Mouse (Mus musculus): ENCODE results near the gene Gna15. TPM values are rescaled to one million over a fixed set of nuclear protein-coding genes. Genes with fewer than 3 reads are reported as not detected.
A peak's percentile ranks its signal among the peaks of the same experiment; 100 is the strongest.

Gene Gna15
- polyA plus RNA-seq, 1 experiment from 2014 or later = 2.5 TPM

DNA sequence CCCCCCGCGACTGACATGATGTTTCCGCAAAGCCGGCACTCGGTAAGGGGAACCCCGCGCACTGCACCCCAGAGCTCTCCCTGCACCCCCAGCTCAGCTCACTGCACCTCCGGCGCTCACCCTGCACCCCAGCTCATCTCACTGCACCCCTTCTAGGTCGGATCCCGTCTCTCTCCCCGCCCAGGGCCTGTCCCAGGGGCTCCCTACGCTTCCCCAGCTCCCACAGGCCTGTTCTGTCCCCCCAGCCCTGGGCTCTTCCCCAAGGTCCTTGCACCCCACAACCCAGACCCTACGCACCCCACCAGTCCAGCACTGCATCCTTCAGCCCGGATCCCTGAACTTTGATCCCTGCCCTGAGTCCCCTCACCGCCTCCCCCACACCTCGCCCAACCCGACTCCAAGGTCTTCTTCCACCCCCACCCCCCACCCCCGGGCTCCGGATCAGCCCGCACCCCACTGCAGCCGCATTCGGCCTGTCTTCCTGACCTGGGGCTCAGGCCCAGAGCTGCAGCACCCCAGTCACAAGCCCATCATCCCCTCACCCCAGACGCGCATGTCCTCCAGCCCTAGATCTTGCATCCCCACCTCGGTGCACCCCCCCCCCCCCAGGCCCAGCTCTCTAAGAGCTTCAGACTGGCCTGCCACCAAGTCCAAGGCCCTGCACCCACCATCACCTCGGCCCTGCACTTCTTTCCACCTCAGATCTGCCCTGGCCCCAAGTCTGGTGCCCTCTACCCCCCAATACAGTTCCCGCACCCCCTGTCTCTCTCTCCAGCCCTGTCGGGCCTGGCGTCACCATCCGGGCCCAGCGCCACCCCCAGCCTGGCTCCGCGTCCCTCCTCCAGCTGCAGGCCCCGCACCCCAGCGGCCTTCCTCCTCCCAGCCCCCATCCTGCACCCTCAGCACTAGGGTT lies 35.9 kb upstream of the Gna15 start:
- WGBS (ENCODE audit: insufficient replicate concordance) = 1% methylated on average over 36 of the region's 36 CpGs
- ATAC-seq (replicated peaks; ENCODE audit: insufficient number of reproducible peaks, low FRiP score, low TSS enrichment) = peak; percentile 9
- H3K9me3 ChIP-seq (replicated peaks; ENCODE audit: control insufficient read depth, low read length) = no peaks in the 10 kb centered on the region
- H3K4me2 ChIP-seq = peak overlapping the region; percentile 96
- H3K27ac ChIP-seq (ENCODE audit: low read depth, low read length) = peak overlapping the region; percentile 92
- H3K4me1 ChIP-seq (ENCODE audit: control insufficient read depth, insufficient read depth, low read length) = peaks cover 40% of the 10 kb centered on the region
- peaks cover 2% of the 10 kb centered on the region; the same call in 1 of the 2 replicates for H3K36me3 ChIP-seq (ENCODE audit: control insufficient read depth, insufficient read depth, low read length)
- H3K27me3 ChIP-seq (ENCODE audit: control insufficient read depth, insufficient read depth, low read length) = no peaks in the 10 kb centered on the region
- H3K9ac ChIP-seq (ENCODE audit: low read depth, low read length) = peak overlapping the region; percentile 100
- H3K4me3 ChIP-seq (ENCODE audit: low read depth, low read length) = peak overlapping the region; percentile 98

DNA sequence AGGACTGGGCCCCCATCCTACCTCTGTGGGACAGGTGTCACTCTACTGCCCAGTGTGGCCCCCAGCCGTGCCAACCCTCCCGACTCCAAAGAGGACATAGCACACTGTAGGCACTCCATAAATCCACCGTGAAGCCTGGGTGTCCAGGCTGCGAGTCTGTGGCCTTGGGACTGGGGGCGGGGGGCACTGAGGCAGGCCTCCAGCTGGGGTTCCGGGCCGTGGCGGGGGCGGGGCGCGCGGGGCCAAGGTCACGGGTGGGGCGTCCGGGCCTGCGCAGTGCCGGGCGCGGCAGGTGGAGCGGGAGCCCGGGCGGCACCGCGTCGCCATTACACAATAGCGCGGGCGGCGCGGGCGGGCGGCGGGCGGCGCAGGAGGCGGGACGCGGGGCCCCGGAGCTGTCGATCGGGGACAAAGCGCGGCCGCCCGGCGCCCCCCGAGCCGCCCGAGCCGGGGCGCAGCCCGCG lies 35.2 kb upstream of the Gna15 start, which contains the start of gene Aes:
Gene Aes (plus strand): TSS at position 326 of the 464 bp plus-strand sequence.
- peaks cover 33% of the 10 kb centered on the region for H3K4me1 ChIP-seq (ENCODE audit: control insufficient read depth, insufficient read depth, low read length)
- H3K27me3 ChIP-seq (ENCODE audit: control insufficient read depth, insufficient read depth, low read length) = no peaks in the 10 kb centered on the region
- H3K9ac ChIP-seq (ENCODE audit: low read depth, low read length) = peak within 1 kb of the TSS; percentile 100
- H3K4me3 ChIP-seq (ENCODE audit: low read depth, low read length) = peak within 1 kb of the TSS; percentile 98
- ATAC-seq (replicated peaks; ENCODE audit: insufficient number of reproducible peaks, low FRiP score, low TSS enrichment) = peak; percentile 53
- peak within 1 kb of the TSS; percentile 92 for H3K27ac ChIP-seq (ENCODE audit: low read depth, low read length)
- 0 out of 2 replicates have a peak, but pooled peaks cover 2% of the 10 kb centered on the region for H3K36me3 ChIP-seq (ENCODE audit: control insufficient read depth, insufficient read depth, low read length)
- no peaks in the 10 kb centered on the region for H3K9me3 ChIP-seq (replicated peaks; ENCODE audit: control insufficient read depth, low read length)
- H3K4me2 ChIP-seq = peak within 1 kb of the TSS; percentile 96
- 1% methylated on average over 43 of the region's 53 CpGs for WGBS (ENCODE audit: insufficient replicate concordance)

DNA sequence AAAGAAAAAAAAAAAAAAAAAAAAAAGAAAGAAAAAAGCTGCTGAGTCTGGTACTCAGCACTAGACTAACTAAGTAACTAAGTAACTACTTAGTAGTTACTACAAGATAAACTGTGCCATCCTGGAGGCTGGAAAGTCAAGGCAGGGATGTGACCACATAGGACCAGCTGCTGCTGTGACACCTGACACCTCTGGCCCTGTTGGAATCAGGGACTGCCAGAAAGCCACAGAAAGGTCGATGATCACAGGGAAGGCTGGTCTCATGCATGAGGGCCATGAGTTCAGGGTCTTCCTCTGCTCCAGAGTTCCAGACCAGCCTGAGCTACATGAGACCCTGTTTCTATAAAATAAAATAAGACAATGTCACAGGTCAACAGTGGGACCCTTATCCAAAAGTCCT lies 33.5 kb upstream of the Gna15 start:
- Histone ChIP-seq H3K9ac (ENCODE audit: low read depth, low read length) (no peak overlapping the region), H3K4me2 (no peak overlapping the region), H3K27ac (ENCODE audit: low read depth, low read length) (no peak overlapping the region), H3K4me1 (ENCODE audit: control insufficient read depth, insufficient read depth, low read length) (peaks cover 17% of the 10 kb centered on the region), H3K4me3 (ENCODE audit: low read depth, low read length) (no peak overlapping the region), H3K9me3 (replicated peaks; ENCODE audit: control insufficient read depth, low read length) (0 out of 2 replicates have a peak, but pooled peaks cover 3% of the 10 kb centered on the region), H3K36me3 (ENCODE audit: control insufficient read depth, insufficient read depth, low read length) (no peaks in the 10 kb centered on the region), H3K27me3 (ENCODE audit: control insufficient read depth, insufficient read depth, low read length) (no peaks in the 10 kb centered on the region)
- ATAC-seq (replicated peaks; ENCODE audit: insufficient number of reproducible peaks, low FRiP score, low TSS enrichment) = no peak
- 29% methylated on average over 1 of the region's 1 CpGs for WGBS (ENCODE audit: insufficient replicate concordance)

DNA sequence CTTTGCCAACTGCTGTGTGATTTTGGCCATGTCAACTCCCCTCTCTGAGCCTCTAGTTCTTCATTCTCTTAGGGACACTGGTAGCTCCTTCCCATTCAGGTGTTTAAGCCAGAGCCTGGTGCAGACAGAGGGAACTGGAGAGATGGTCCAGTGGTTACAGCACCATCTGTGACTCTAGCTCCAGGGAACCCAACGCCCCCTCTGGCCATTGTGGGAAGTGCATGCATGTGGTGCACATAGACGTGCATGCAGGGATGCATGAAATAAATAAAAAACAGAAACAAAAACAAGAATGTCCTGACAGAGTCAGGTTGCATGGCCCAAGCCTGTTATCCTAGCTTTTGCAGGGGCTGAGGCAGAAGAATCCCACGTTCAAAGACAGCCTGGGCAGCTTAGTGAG lies 32.3 kb upstream of the Gna15 start:
- Histone ChIP-seq H3K36me3 (ENCODE audit: control insufficient read depth, insufficient read depth, low read length) (no peaks in the 10 kb centered on the region), H3K27ac (ENCODE audit: low read depth, low read length) (no peak overlapping the region), H3K9ac (ENCODE audit: low read depth, low read length) (no peak overlapping the region), H3K4me2 (no peak overlapping the region), H3K9me3 (replicated peaks; ENCODE audit: control insufficient read depth, low read length) (0 out of 2 replicates have a peak, but pooled peaks cover 3% of the 10 kb centered on the region), H3K4me1 (ENCODE audit: control insufficient read depth, insufficient read depth, low read length) (peaks cover 7% of the 10 kb centered on the region), H3K4me3 (ENCODE audit: low read depth, low read length) (no peak overlapping the region), H3K27me3 (ENCODE audit: control insufficient read depth, insufficient read depth, low read length) (no peaks in the 10 kb centered on the region)
- 72% methylated on average over 3 of the region's 3 CpGs for WGBS (ENCODE audit: insufficient replicate concordance)
- ATAC-seq (replicated peaks; ENCODE audit: insufficient number of reproducible peaks, low FRiP score, low TSS enrichment) = no peak

DNA sequence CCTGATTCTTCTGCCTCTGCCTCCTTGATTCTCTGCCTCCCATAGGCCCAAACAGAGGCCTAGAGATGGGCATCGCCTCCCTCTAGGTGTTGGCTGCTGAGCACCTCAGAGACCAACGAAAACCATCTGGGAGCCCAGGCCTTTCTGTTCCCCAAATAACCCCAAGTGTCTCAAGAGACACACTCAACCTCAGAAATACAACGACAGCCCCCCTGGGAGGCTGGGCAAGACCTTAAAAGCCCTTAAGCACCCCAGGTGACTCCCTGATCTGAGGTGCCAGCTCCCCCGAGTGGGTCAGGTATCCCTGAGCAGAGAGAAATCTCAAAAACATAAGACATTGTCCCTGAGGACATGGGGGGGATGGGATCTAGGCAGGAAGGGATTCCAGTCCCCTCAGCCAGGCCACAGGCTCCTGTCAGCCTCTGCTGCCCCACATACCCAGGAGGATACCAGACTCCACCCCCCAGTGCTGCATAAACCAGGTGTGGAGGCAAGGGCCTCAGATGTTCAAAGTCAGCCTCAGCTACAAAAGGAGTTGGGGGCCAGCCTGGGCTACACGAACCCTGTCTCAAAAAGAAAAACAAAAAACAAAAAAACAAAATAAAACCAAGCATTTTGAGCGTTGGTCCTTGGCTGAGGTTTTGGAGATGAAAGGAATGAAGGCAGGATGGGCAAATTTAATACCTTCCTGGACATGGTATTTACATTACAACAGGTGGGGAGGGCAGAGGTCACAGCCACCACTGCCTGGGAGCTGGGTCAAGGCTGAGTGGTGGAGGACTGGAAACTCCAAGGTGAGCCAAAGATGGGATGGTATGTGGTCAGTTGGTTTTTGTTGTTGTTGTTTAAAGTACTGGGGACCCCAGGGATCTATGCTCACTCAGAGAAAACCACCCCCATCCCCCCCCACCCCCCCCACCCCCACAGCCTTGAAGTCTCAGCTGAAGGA lies 30.1 kb upstream of the Gna15 start:
- H3K36me3 ChIP-seq (ENCODE audit: control insufficient read depth, insufficient read depth, low read length) = no peaks in the 10 kb centered on the region
- no peak overlapping the region for H3K27ac ChIP-seq (ENCODE audit: low read depth, low read length)
- ATAC-seq (replicated peaks; ENCODE audit: insufficient number of reproducible peaks, low FRiP score, low TSS enrichment) = no peak
- no peaks in the 10 kb centered on the region for H3K27me3 ChIP-seq (ENCODE audit: control insufficient read depth, insufficient read depth, low read length)
- H3K4me3 ChIP-seq (ENCODE audit: low read depth, low read length) = no peak overlapping the region
- no peaks in the 10 kb centered on the region; the same call in 1 of the 2 replicates for H3K4me1 ChIP-seq (ENCODE audit: control insufficient read depth, insufficient read depth, low read length)
- H3K9ac ChIP-seq (ENCODE audit: low read depth, low read length) = no peak overlapping the region
- 0 out of 2 replicates have a peak, but pooled peaks cover 3% of the 10 kb centered on the region for H3K9me3 ChIP-seq (replicated peaks; ENCODE audit: control insufficient read depth, low read length)
- WGBS (ENCODE audit: insufficient replicate concordance) = 76% methylated on average over 6 of the region's 6 CpGs
- no peak overlapping the region for H3K4me2 ChIP-seq

DNA sequence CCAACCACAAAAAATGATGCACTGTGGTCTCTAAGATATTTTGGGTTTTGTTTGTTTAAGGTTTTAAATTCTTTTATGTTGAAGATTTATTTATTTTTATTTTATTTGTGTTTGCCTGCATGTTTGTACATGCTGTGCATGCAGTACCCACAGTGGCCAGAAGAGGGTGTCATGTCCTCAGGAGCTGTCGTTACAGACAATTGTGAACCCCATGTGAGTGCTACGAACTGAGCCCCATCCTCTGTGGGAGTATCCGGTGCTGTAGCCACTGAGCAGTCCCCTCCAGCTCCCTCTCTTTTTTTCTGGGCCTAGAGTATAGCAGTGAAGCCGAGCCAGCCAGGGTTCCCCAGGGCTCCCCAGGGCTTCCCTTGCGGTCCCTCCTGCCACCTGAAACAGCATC lies 29.2 kb upstream of the Gna15 start:
- Histone ChIP-seq H3K4me2 (no peak overlapping the region), H3K36me3 (ENCODE audit: control insufficient read depth, insufficient read depth, low read length) (no peaks in the 10 kb centered on the region), H3K4me3 (ENCODE audit: low read depth, low read length) (no peak overlapping the region), H3K9ac (ENCODE audit: low read depth, low read length) (no peak overlapping the region), H3K27ac (ENCODE audit: low read depth, low read length) (no peak overlapping the region), H3K9me3 (replicated peaks; ENCODE audit: control insufficient read depth, low read length) (0 out of 2 replicates have a peak, but pooled peaks cover 3% of the 10 kb centered on the region), H3K4me1 (ENCODE audit: control insufficient read depth, insufficient read depth, low read length) (no peaks in the 10 kb centered on the region; the same call in 1 of the 2 replicates), H3K27me3 (ENCODE audit: control insufficient read depth, insufficient read depth, low read length) (no peaks in the 10 kb centered on the region)
- ATAC-seq (replicated peaks; ENCODE audit: insufficient number of reproducible peaks, low FRiP score, low TSS enrichment) = no peak
- WGBS (ENCODE audit: insufficient replicate concordance) = 79% methylated on average over 5 of the region's 5 CpGs

DNA sequence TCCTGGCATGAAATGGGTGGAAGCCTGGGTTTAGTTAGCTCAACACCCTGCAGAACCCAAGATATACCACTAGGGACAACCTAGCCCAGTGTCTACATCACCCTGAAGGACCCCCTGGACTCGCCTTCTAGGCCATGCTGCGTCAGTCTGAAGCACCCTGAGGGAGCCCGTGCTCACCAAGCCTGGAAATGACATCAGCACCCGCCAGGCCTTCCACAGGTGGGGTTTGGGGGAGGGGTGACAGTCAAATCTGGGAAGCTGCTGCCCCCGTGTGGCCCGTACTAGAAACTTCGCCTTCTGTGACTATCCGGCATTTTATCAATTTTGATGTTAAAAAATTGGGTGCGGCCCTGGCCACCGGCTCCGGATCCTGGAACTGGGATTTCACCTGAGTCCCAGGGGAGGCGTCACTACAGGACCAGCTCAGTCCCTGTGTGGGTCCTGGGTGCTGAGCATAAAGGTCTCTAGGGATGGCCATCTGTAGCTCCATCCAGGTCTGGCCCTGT lies 27.6 kb upstream of the Gna15 start:
- no peaks in the 10 kb centered on the region for H3K36me3 ChIP-seq (ENCODE audit: control insufficient read depth, insufficient read depth, low read length)
- WGBS (ENCODE audit: insufficient replicate concordance) = 7% methylated on average over 12 of the region's 12 CpGs
- H3K4me3 ChIP-seq (ENCODE audit: low read depth, low read length) = no peak overlapping the region
- no peak overlapping the region; the same call in 1 of the 2 replicates for H3K4me2 ChIP-seq
- no peaks in the 10 kb centered on the region for H3K27me3 ChIP-seq (ENCODE audit: control insufficient read depth, insufficient read depth, low read length)
- H3K27ac ChIP-seq (ENCODE audit: low read depth, low read length) = no peak overlapping the region
- H3K9me3 ChIP-seq (replicated peaks; ENCODE audit: control insufficient read depth, low read length) = 0 out of 2 replicates have a peak, but pooled peaks cover 3% of the 10 kb centered on the region
- peak; percentile 77 for ATAC-seq (replicated peaks; ENCODE audit: insufficient number of reproducible peaks, low FRiP score, low TSS enrichment)
- H3K4me1 ChIP-seq (ENCODE audit: control insufficient read depth, insufficient read depth, low read length) = no peaks in the 10 kb centered on the region; the same call in 1 of the 2 replicates
- no peak overlapping the region for H3K9ac ChIP-seq (ENCODE audit: low read depth, low read length)

DNA sequence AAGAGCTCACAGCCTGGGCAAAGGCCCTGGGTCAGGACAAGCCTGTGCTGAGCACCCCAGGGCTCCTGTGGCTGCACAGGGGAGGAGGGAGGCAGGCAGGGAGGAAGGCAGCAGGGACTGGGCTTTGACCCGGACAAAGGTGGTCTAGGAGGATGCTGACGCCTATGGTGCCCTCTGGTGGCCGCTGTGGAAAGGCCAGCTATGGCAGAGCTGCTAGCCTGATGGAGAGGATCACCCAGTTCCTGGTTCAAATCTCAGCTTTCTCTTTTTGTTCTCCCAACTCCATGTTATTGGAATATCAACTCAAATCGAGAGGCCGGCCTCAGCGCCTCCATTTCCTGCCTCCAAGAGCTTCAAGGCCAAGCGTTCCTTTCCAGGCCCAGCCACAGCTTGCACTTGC lies 26.2 kb upstream of the Gna15 start:
- no peaks in the 10 kb centered on the region for H3K36me3 ChIP-seq (ENCODE audit: control insufficient read depth, insufficient read depth, low read length)
- H3K4me1 ChIP-seq (ENCODE audit: control insufficient read depth, insufficient read depth, low read length) = peaks cover 7% of the 10 kb centered on the region; the same call in 1 of the 2 replicates
- no peak for ATAC-seq (replicated peaks; ENCODE audit: insufficient number of reproducible peaks, low FRiP score, low TSS enrichment)
- H3K4me3 ChIP-seq (ENCODE audit: low read depth, low read length) = no peak overlapping the region
- no peaks in the 10 kb centered on the region for H3K27me3 ChIP-seq (ENCODE audit: control insufficient read depth, insufficient read depth, low read length)
- no peak overlapping the region for H3K4me2 ChIP-seq
- H3K27ac ChIP-seq (ENCODE audit: low read depth, low read length) = no peak overlapping the region
- WGBS (ENCODE audit: insufficient replicate concordance) = 9% methylated on average over 7 of the region's 7 CpGs
- H3K9me3 ChIP-seq (replicated peaks; ENCODE audit: control insufficient read depth, low read length) = 0 out of 2 replicates have a peak, but pooled peaks cover 3% of the 10 kb centered on the region
- H3K9ac ChIP-seq (ENCODE audit: low read depth, low read length) = no peak overlapping the region
